Mouse (Mus musculus) heart, postnatal 0 days (tissue): ENCODE measurements at regions not wholly inside any gene's neighbourhood (a gene's known extent, or its start where the extent isn't known, plus 50 kb on each side); places are given as distances from the start of the nearest gene placed in this dataset.
"Not testable (repeated sequence)": the region's sequence is repeated elsewhere in the genome, so short reads cannot be mapped to it uniquely, and the experiment has no call there.

Source experiments
- CTCF ChIP-seq: IDR thresholded peaks from 2 replicates; pipeline ENCODE4 v1.5.1; 2016; ENCODE audit warnings: antibody characterized with exemption, control low read depth, low read depth
- EP300 ChIP-seq: IDR thresholded peaks from 2 replicates; pipeline ENCODE4 v1.6.1; 2016; ENCODE audit warnings: antibody characterized with exemption, low read depth

DNA sequence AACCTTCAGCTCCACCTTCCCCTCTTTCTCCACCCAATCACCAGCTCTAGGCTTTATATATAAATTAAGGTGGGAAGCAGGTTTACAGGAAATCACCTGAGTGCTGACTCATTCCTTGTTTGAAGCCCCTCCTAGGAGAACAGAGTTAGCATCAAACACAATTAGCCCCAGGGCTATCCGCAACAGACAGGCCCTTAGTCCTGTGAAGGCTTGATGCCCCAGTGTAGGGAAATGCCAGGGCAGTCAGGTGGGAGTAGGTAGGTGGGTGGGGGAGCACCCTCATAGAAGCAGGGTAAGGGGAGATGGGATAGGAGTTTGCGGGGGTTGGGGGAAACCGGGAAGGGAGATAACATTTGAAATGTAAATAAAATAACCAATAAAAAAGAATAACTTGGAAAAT is 123.2 kb downstream of the Brms1l start:
- not testable (repeated sequence) for TF ChIP-seq CTCF, EP300
